Comparison of ENCODE assay signal across 9 mouse cellular contexts in genomic region chr9:59072076-59072777, GRCm38 (mm10). TPM values are rescaled to one million over a fixed set of nuclear protein-coding genes. Genes with fewer than 3 reads are reported as not detected.
DNase-seq lines count a peak whose midpoint lies in the region; ATAC-seq and TF ChIP-seq lines count a peak whose summit lies in the region.
"Had no signal": no experiment of that assay in that cellular context is flagged by ENCODE, and none has a peak within 500 bp of the region (broad histone marks: within the 10 kb centered on the region; RNA-seq: fewer than 3 reads in every experiment).

No protein-coding gene starts in this region.

- WGBS in kidney, embryonic 15.5 days: 22% methylated on average over 14 of the region's 14 CpGs
- 9% methylated on average over 14 of the region's 14 CpGs for WGBS in hindbrain, embryonic 14.5 days
- WGBS in thymus, adult 2 months: 50% methylated on average over 14 of the region's 14 CpGs

- peak overlapping the region; percentile 47 for H3K4me2 ChIP-seq in kidney, embryonic 15.5 days
- peak overlapping the region; percentile 53 for H3K4me2 ChIP-seq in hindbrain, embryonic 14.5 days (replicated peaks)

- no peak for TF ChIP-seq CTCF in thymus, adult 2 months (IDR thresholded peaks at IDR 0.05; ENCODE audit: borderline replicate concordance, control insufficient read depth, extremely low read depth, insufficient read depth, low read length, poor library complexity)

- no peaks in the 10 kb centered on the region for H3K27me3 ChIP-seq in kidney, embryonic 15.5 days
- no peaks in the 10 kb centered on the region for H3K27me3 ChIP-seq in hindbrain, embryonic 14.5 days (ENCODE audit: control insufficient read depth, insufficient read depth, low read length)
- no peaks in the 10 kb centered on the region; the same call in 1 of the 2 replicates for H3K27me3 ChIP-seq in thymus, adult 2 months (ENCODE audit: control insufficient read depth, insufficient read depth, low read length)

- DNase-seq in kidney, postnatal 10 days: no peak
- peak; percentile 63 for DNase-seq in embryo, embryonic 9.5 days (ENCODE audit: extremely low spot score)
- DNase-seq in hindbrain, embryonic 14.5 days (ENCODE audit: low spot score): peak; percentile 58
- DNase-seq in neural tube, embryonic 10.5 days (ENCODE audit: extremely low spot score, low spot score): peak; percentile 52
- DNase-seq in layer of hippocampus, adult 9-11 months: no peak
- DNase-seq in urinary bladder, postnatal 10 days (ENCODE audit: low spot score): no peak
- DNase-seq in thymus, adult 2 months: no peak
- DNase-seq: thymus, postnatal 25 days had no signal

- ATAC-seq in kidney, embryonic 15.5 days (replicated peaks; ENCODE audit: low FRiP score): no peak
- ATAC-seq in hindbrain, embryonic 14.5 days (ENCODE audit: low FRiP score): peak; percentile 69; the same call in 1 of the 2 replicates

- H3K36me3 ChIP-seq in kidney, embryonic 15.5 days: no peaks in the 10 kb centered on the region
- no peaks in the 10 kb centered on the region for H3K36me3 ChIP-seq in hindbrain, embryonic 14.5 days (replicated peaks; ENCODE audit: control insufficient read depth, insufficient read depth)
- H3K36me3 ChIP-seq in thymus, adult 2 months (ENCODE audit: control insufficient read depth, insufficient read depth, low read length): no peaks in the 10 kb centered on the region

- H3K9ac ChIP-seq in kidney, embryonic 15.5 days: 0 out of 2 replicates have a peak overlapping the region, but pooled peaks have one; percentile 7
- peak overlapping the region; percentile 38 for H3K9ac ChIP-seq in hindbrain, embryonic 14.5 days

- peaks cover 20% of the 10 kb centered on the region for H3K4me1 ChIP-seq in kidney, embryonic 15.5 days
- peaks cover 22% of the 10 kb centered on the region for H3K4me1 ChIP-seq in hindbrain, embryonic 14.5 days (replicated peaks; ENCODE audit: control insufficient read depth, insufficient read depth, low read length)
- no peaks in the 10 kb centered on the region for H3K4me1 ChIP-seq in thymus, adult 2 months (replicated peaks; ENCODE audit: control insufficient read depth, insufficient read depth, low read length)

- TF ChIP-seq POLR2A in thymus, adult 2 months (IDR thresholded peaks at IDR 0.05; ENCODE audit: control insufficient read depth, extremely low read depth, insufficient read depth, low read length, poor library complexity): no peak

- no peaks in the 10 kb centered on the region for H3K9me3 ChIP-seq in kidney, embryonic 15.5 days (replicated peaks)
- H3K9me3 ChIP-seq in hindbrain, embryonic 14.5 days (ENCODE audit: control insufficient read depth, low read length): no peaks in the 10 kb centered on the region

- no peak overlapping the region for H3K27ac ChIP-seq in kidney, embryonic 15.5 days
- peak overlapping the region; percentile 81 for H3K27ac ChIP-seq in hindbrain, embryonic 14.5 days
- H3K27ac ChIP-seq in thymus, adult 2 months (ENCODE audit: control insufficient read depth, insufficient read depth, low read length): no peak overlapping the region

- H3K4me3 ChIP-seq in kidney, embryonic 15.5 days (replicated peaks): peak overlapping the region; percentile 18; the same call in 1 of the 2 replicates
- no peak overlapping the region for H3K4me3 ChIP-seq in hindbrain, embryonic 14.5 days (replicated peaks; ENCODE audit: low read length)
- no peak overlapping the region for H3K4me3 ChIP-seq in thymus, adult 2 months (ENCODE audit: control insufficient read depth, insufficient read depth, low read length)

RNA-seq across cellular contexts. Expression of gene Neo1, which starts 36.0 kb away (rescaled TPM):
- 32.3 and 33.7 TPM in 2 replicates for polyA plus RNA-seq in kidney, embryonic 15.5 days (2015; fragmentation: Nextera tagmentation; extraction: Ambion mirVana)
- 62.1 and 66.9 TPM in 2 replicates for polyA plus RNA-seq in hindbrain, embryonic 14.5 days (2014; fragmentation: Nextera tagmentation; extraction: Ambion mirVana)
- polyA plus RNA-seq in thymus, adult 2 months (2012; rRNA removed): 4.1 and 5.8 TPM in 2 replicates

Comparison
In these comparisons a context has a peak if more than half of its experiments do, and no peak if none do; other contexts are left out.
1. DNase-seq: peak in embryo, embryonic 9.5 days (single experiment), hindbrain, embryonic 14.5 days (single experiment) and neural tube, embryonic 10.5 days (single experiment); none in kidney, postnatal 10 days (single experiment), layer of hippocampus, adult 9-11 months (single experiment), urinary bladder, postnatal 10 days (single experiment) and thymus, adult 2 months (single experiment).